Mouse (Mus musculus) midbrain, embryonic 12.5 days (tissue): ENCODE data around the gene Hacd2. TPM values are rescaled to one million over a fixed set of nuclear protein-coding genes. Genes with fewer than 3 reads are reported as not detected.

Experiments used
- ATAC-seq: fragments of 200-750 bp; cut with Nextera tagmentation; 2 replicates; pipeline ENCODE4 v1.8.0; 2017; ENCODE audit warnings: low read depth, moderate TSS enrichment, moderate library complexity; ENCODE audit not compliant: low FRiP score
- H3K27ac ChIP-seq: fragments of 300-500 bp; sonication (generic); replicated peaks from 2 replicates; pipeline ENCODE4 v1.5.1; 2016; ENCODE audit warnings: mild to moderate bottlenecking
- H3K27me3 ChIP-seq: fragments of 300-500 bp; sonication (generic); 2 replicates; pipeline ENCODE4 v1.6.1; 2016; ENCODE audit warnings: mild to moderate bottlenecking
- H3K36me3 ChIP-seq: fragments of 300-500 bp; sonication (generic); 2 replicates; pipeline ENCODE4 v1.6.1; 2016
- H3K4me1 ChIP-seq: fragments of 300-500 bp; sonication (generic); 2 replicates; pipeline ENCODE4 v1.6.1; 2016
- H3K4me2 ChIP-seq: fragments of 300-500 bp; sonication (generic); replicated peaks from 2 replicates; pipeline ENCODE4 v1.6.1; 2016; ENCODE audit warnings: mild to moderate bottlenecking, moderate library complexity
- H3K4me3 ChIP-seq: fragments of 300-500 bp; sonication (generic); 2 replicates; pipeline ENCODE4 v1.5.1; 2016; ENCODE audit warnings: mild to moderate bottlenecking
- H3K9ac ChIP-seq: fragments of 300-500 bp; sonication (generic); replicated peaks from 2 replicates; pipeline ENCODE4 v1.6.1; 2016; ENCODE audit warnings: mild to moderate bottlenecking, moderate library complexity
- H3K9me3 ChIP-seq: fragments of 300-500 bp; sonication (generic); 2 replicates; pipeline ENCODE4 v1.6.1; 2016; ENCODE audit warnings: mild to moderate bottlenecking
- WGBS: fragments of 180-500 bp; shearing (Covaris S2); methylation state at CpG from one replicate; pipeline ENCODE4 v1.1.7; 2016; 5-methylcytosine and 5-hydroxymethylcytosine counted together
- polyA plus RNA-seq: library from polyadenylated mRNA; unstranded; fragments of >200 nt; fragmentation: Nextera tagmentation; extraction: Ambion mirVana; gene quantifications from 2 replicates; pipeline ENCODE4 v1.2.1, GENCODE M21; 2016

Hacd2 gene
- 44.0 and 46.4 TPM in 2 replicates for polyA plus RNA-seq

- peak within 1 kb of the TSS; percentile 83 for H3K9ac ChIP-seq
- peak within 1 kb of the TSS; percentile 64 for H3K4me2 ChIP-seq
- peaks cover 25% of the 10 kb centered on the region for H3K27me3 ChIP-seq
- no peaks in the 10 kb centered on the region for H3K4me1 ChIP-seq
- H3K4me3 ChIP-seq: peak within 1 kb of the TSS; percentile 89
- under 1% methylated on average over 84 of the region's 97 CpGs for WGBS
- H3K9me3 ChIP-seq: no peaks in the 10 kb centered on the region
- H3K36me3 ChIP-seq: peaks cover 3% of the 10 kb centered on the region; the same call in 1 of the 2 replicates
- peak; percentile 99 for ATAC-seq
- H3K27ac ChIP-seq: peak within 1 kb of the TSS; percentile 88
Measured at GRCm38 (mm10) chr16:35022242-35023137, at the start of gene Hacd2. Gene Hacd2, plus strand, starts transcription at chr16:35022428.

DNA sequence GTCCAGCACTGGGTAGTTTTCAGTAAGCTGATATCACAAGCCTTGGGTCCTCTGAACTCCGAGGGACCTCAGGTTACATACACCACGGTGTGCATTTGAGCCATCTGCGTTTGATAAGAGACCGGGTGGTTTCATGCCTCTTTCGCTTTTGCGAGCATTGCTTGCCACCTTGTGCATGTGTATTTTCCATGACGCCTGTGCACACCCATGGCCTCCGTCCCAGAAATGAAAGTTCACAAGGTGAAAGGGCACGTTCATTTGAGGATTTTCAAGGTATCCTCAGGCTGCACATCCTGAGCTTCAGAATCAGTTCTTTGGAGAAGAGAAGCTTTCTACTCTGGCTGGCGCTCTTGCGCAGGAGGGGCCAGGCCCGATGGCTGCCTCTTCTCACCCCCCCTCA is 49.8 kb upstream of the Hacd2 start:
- no peak overlapping the region for H3K4me2 ChIP-seq
- no peak for ATAC-seq
- no peak overlapping the region for H3K4me3 ChIP-seq
- H3K36me3 ChIP-seq: no peaks in the 10 kb centered on the region
- H3K9ac ChIP-seq: no peak overlapping the region
- H3K9me3 ChIP-seq: no peaks in the 10 kb centered on the region
- WGBS: 88% methylated on average over 12 of the region's 12 CpGs
- no peak overlapping the region for H3K27ac ChIP-seq
- H3K27me3 ChIP-seq: no peaks in the 10 kb centered on the region; the same call in 1 of the 2 replicates
- H3K4me1 ChIP-seq: no peaks in the 10 kb centered on the region

DNA sequence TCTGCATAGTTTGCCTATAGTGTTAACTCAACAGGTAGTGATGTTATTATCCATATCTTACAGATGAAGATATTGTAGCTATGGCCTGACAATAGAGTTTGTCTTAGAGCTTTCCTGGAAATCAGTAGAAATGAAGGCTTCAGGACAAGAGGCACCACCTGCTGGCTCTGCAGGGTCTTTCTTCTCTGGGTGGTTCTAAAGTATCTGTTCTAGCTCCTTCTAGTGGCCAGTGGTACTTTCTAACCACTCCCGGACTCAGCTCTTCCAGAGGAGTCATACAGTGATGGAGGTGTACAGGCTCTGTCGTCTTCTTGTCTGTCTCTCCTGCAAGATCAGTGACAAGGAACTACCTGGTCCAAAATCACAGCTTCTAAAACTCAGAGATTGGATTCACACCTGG is 46.7 kb upstream of the Hacd2 start:
- Histone ChIP-seq H3K4me2 (no peak overlapping the region), H3K36me3 (no peaks in the 10 kb centered on the region), H3K4me3 (no peak overlapping the region), H3K9ac (no peak overlapping the region), H3K27ac (no peak overlapping the region), H3K27me3 (no peaks in the 10 kb centered on the region), H3K4me1 (no peaks in the 10 kb centered on the region), H3K9me3 (no peaks in the 10 kb centered on the region)
- ATAC-seq: no peak
- 68% methylated on average over 2 of the region's 2 CpGs for WGBS

DNA sequence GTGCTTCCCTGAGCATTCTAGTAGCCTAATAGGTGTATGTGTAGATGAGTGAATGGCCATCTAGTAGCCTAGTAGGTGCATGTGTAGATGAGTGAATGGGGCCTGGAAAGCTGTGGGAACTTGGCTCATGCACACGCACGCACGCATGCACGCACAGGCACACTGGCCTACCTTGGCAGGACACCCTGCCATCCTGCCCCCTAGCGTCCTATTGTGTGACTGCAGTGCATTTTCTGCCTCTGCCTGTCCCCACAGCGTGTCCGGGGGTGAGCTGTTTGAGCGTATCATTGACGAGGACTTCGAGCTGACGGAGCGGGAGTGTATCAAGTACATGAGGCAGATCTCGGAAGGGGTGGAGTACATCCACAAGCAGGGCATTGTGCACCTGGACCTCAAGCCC is 45.6 kb upstream of the Hacd2 start:
- Histone ChIP-seq H3K27ac (no peak overlapping the region), H3K4me2 (no peak overlapping the region), H3K4me3 (no peak overlapping the region), H3K9ac (no peak overlapping the region), H3K4me1 (no peaks in the 10 kb centered on the region), H3K27me3 (no peaks in the 10 kb centered on the region), H3K9me3 (no peaks in the 10 kb centered on the region), H3K36me3 (no peaks in the 10 kb centered on the region)
- WGBS: 79% methylated on average over 13 of the region's 13 CpGs
- ATAC-seq: no peak

- no peak overlapping the region for H3K27ac ChIP-seq
- no peaks in the 10 kb centered on the region for H3K27me3 ChIP-seq
- H3K9me3 ChIP-seq: no peaks in the 10 kb centered on the region
- no peaks in the 10 kb centered on the region for H3K36me3 ChIP-seq
- H3K4me3 ChIP-seq: no peak overlapping the region
- no peaks in the 10 kb centered on the region for H3K4me1 ChIP-seq
- H3K9ac ChIP-seq: no peak overlapping the region
- WGBS: 89% methylated on average over 7 of the region's 7 CpGs
- no peak for ATAC-seq
- no peak overlapping the region for H3K4me2 ChIP-seq
Measured at GRCm38 (mm10) chr16:34978018-34978417, 44.2 kb upstream of the Hacd2 start.

GRCm38 (mm10) chr16:34981009-34981408 is 41.2 kb upstream of the Hacd2 start:
- H3K27ac ChIP-seq: no peak overlapping the region
- no peak overlapping the region for H3K4me2 ChIP-seq
- no peaks in the 10 kb centered on the region for H3K9me3 ChIP-seq
- ATAC-seq: no peak
- H3K4me3 ChIP-seq: no peak overlapping the region
- H3K27me3 ChIP-seq: no peaks in the 10 kb centered on the region
- no peaks in the 10 kb centered on the region for H3K36me3 ChIP-seq
- H3K4me1 ChIP-seq: peaks cover 7% of the 10 kb centered on the region
- 88% methylated on average over 7 of the region's 7 CpGs for WGBS
- no peak overlapping the region for H3K9ac ChIP-seq

GRCm38 (mm10) chr16:34984203-34985030 is 37.8 kb upstream of the Hacd2 start:
- Histone ChIP-seq H3K27ac (no peak overlapping the region), H3K27me3 (no peaks in the 10 kb centered on the region), H3K4me2 (no peak overlapping the region), H3K36me3 (no peaks in the 10 kb centered on the region), H3K9me3 (no peaks in the 10 kb centered on the region), H3K4me3 (no peak overlapping the region), H3K9ac (no peak overlapping the region), H3K4me1 (peaks cover 7% of the 10 kb centered on the region)
- 62% methylated on average over 11 of the region's 11 CpGs for WGBS
- no peak for ATAC-seq

DNA sequence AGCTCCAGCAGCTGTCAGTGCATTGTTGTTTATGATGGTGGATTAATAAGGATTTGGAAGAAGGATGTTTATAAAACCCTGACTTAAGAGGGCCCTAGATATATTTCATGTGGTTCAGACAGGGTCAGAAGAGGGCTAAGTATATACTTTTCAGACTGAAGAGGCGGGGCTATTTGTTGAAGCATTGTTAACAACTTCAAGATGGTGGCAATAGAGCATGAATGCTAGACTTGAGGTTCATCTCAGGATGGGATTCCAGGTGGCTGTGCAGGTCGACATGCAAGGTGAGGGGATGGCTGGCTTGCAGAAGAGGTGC is 37.2 kb upstream of the Hacd2 start:
- H3K36me3 ChIP-seq: no peaks in the 10 kb centered on the region
- 88% methylated on average over 2 of the region's 2 CpGs for WGBS
- no peak overlapping the region for H3K27ac ChIP-seq
- no peaks in the 10 kb centered on the region for H3K27me3 ChIP-seq
- no peak for ATAC-seq
- no peak overlapping the region for H3K4me3 ChIP-seq
- no peak overlapping the region for H3K9ac ChIP-seq
- no peak overlapping the region for H3K4me2 ChIP-seq
- H3K9me3 ChIP-seq: no peaks in the 10 kb centered on the region
- peaks cover 7% of the 10 kb centered on the region for H3K4me1 ChIP-seq

DNA sequence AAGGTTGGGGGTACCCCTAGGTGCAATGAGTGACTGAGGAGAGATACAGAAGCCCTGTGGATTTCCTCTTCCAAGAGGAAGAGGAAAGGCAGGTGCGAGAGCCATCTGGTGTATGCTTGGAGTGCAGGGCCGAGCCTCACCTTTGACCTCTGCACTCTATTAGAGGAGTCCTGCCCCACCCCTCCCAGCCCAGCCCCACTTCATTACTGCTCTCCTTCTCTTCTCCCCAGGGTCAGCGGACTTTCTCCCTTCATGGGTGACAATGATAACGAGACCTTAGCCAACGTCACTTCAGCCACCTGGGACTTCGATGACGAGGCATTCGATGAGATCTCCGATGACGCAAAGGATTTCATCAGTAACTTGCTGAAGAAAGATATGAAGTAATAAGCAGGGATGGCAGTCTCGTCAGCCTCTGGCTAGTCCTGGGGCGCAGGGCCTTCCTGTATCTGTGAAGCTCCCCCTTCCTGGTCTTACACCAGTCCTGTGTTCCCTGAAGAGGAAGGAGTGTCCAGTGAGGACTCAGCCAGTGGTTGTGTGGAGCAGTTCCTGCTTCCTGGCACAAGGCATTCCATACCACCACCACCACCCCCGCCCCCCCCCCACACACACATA is 35.9 kb upstream of the Hacd2 start:
- no peak for ATAC-seq
- Histone ChIP-seq H3K4me2 (no peak overlapping the region), H3K27me3 (no peaks in the 10 kb centered on the region), H3K27ac (no peak overlapping the region), H3K4me1 (peaks cover 7% of the 10 kb centered on the region), H3K9me3 (no peaks in the 10 kb centered on the region), H3K9ac (no peak overlapping the region), H3K4me3 (no peak overlapping the region), H3K36me3 (no peaks in the 10 kb centered on the region)
- WGBS: 81% methylated on average over 13 of the region's 13 CpGs

DNA sequence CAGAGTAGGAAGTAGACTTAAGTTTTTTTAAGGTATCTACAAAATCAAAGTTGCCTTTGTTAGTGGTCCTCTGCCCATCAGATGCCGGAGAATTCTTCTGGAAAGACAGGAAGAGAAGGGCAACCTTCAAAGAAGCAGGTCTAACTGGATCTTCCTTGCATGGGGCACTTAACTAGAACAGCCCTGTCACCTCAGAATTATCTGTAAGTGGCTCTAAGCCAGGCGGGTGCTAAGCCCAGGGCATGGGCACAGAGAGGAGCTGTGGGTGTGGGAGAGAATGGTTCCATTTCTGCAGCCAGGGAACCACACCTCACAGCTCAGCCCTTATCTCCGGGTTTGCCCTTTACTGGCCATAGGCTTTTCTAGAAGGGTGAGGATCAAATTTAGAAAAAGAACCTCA is 30.9 kb upstream of the Hacd2 start:
- Histone ChIP-seq H3K4me3 (no peak overlapping the region), H3K4me2 (no peak overlapping the region), H3K9ac (no peak overlapping the region), H3K27ac (no peak overlapping the region), H3K9me3 (no peaks in the 10 kb centered on the region), H3K4me1 (no peaks in the 10 kb centered on the region), H3K36me3 (no peaks in the 10 kb centered on the region), H3K27me3 (no peaks in the 10 kb centered on the region)
- 80% methylated on average over 3 of the region's 3 CpGs for WGBS
- no peak for ATAC-seq

GRCm38 (mm10) chr16:34992854-34993253 is 29.4 kb upstream of the Hacd2 start:
- H3K27ac ChIP-seq: no peak overlapping the region
- ATAC-seq: no peak
- no peaks in the 10 kb centered on the region for H3K27me3 ChIP-seq
- 92% methylated on average over 5 of the region's 5 CpGs for WGBS
- H3K4me3 ChIP-seq: no peak overlapping the region
- no peaks in the 10 kb centered on the region for H3K4me1 ChIP-seq
- no peak overlapping the region for H3K4me2 ChIP-seq
- H3K9me3 ChIP-seq: no peaks in the 10 kb centered on the region
- no peaks in the 10 kb centered on the region for H3K36me3 ChIP-seq
- no peak overlapping the region for H3K9ac ChIP-seq
